ENCODE assay signal across 20 mouse cellular contexts in the genomic region with DNA sequence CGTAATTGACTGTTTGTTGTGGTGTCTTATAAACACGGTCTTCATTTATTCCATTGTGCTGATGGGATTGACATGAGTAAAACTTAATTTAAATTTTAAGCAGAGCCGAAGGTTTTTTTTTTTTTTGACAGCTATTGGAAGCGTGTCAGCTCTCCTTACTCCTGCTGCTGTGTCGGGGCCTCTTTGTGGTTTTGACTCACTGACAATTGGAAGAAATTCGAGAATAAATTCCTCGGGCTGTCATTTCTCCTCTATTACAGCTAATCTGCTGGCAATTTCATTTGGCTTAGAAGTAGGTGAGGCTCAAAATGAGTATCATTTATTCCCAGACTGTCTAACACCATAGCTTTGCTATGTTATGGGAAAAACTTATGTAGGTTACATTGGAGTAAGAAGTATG. TPM values are rescaled to one million over a fixed set of nuclear protein-coding genes. Genes with fewer than 3 reads are reported as not detected.
DNase-seq lines count a peak whose midpoint lies in the region; ATAC-seq and TF ChIP-seq lines count a peak whose summit lies in the region.
"Had no signal": no experiment of that assay in that cellular context is flagged by ENCODE, and none has a peak within 500 bp of the region (broad histone marks: within the 10 kb centered on the region; RNA-seq: fewer than 3 reads in every experiment).

No protein-coding gene starts in this region.

- WGBS in forebrain, embryonic 14.5 days, result 69% methylated on average over 7 of the region's 7 CpGs
- WGBS in forebrain, embryonic 11.5 days, result 84% methylated on average over 7 of the region's 7 CpGs
- 84% methylated on average over 7 of the region's 7 CpGs for WGBS in kidney, adult 2 months

- no peaks in the 10 kb centered on the region for H3K9me3 ChIP-seq in forebrain, embryonic 14.5 days (replicated peaks; ENCODE audit: control insufficient read depth, low read length)
- no peaks in the 10 kb centered on the region for H3K9me3 ChIP-seq in forebrain, embryonic 11.5 days (ENCODE audit: control insufficient read depth, low read length)
- H3K9me3 ChIP-seq: heart, embryonic 10.5 days; hindbrain, embryonic 12.5 days had no signal

- DNase-seq in forebrain, embryonic 14.5 days (ENCODE audit: low spot score), result peak; percentile 7
- DNase-seq in forebrain, embryonic 11.5 days (ENCODE audit: low spot score), result no peak
- DNase-seq in 3134 (ENCODE audit: extremely low read depth, insufficient read length, low spot score) (peak; percentile 27), NIH3T3 (ENCODE audit: low read depth) (peak; percentile 5)
- DNase-seq in kidney, adult 2 months, result no peak
- no peak for DNase-seq in kidney, postnatal 10 days
- DNase-seq: adrenal gland, postnatal 10 days; cerebellum, adult 18-20 months; cerebellum, adult 9-11 months; cerebellum, postnatal 36 days; gastrocnemius, adult 2 months; gastrocnemius, postnatal 36 days; heart, adult 18-20 months; heart, postnatal 10 days; heart, postnatal 4 days; kidney, adult 11 months had no signal

- no peaks in the 10 kb centered on the region for H3K79me2 ChIP-seq in myocyte (ENCODE audit: control insufficient read depth, insufficient read depth)

- H3K4me2 ChIP-seq in forebrain, embryonic 14.5 days (ENCODE audit: low read length), result no peak overlapping the region
- no peak overlapping the region for H3K4me2 ChIP-seq in forebrain, embryonic 11.5 days (ENCODE audit: low read depth, low read length, severe bottlenecking)
- peak overlapping the region; percentile 10 for H3K4me2 ChIP-seq in myocyte (ENCODE audit: low read depth)
- H3K4me2 ChIP-seq: hindbrain, embryonic 12.5 days had no signal

- H3K36me3 ChIP-seq in forebrain, embryonic 14.5 days (ENCODE audit: control insufficient read depth, insufficient read depth, low read length), result no peaks in the 10 kb centered on the region
- H3K36me3 ChIP-seq in forebrain, embryonic 11.5 days (ENCODE audit: control insufficient read depth, insufficient read depth, low read length), result no peaks in the 10 kb centered on the region
- no peaks in the 10 kb centered on the region for H3K36me3 ChIP-seq in myocyte (ENCODE audit: control insufficient read depth, insufficient read depth)
- H3K36me3 ChIP-seq in kidney, adult 2 months (ENCODE audit: control insufficient read depth, insufficient read depth, low read length), result no peaks in the 10 kb centered on the region
- H3K36me3 ChIP-seq: heart, embryonic 10.5 days; hindbrain, embryonic 12.5 days had no signal

- H3ac ChIP-seq in myocyte (ENCODE audit: control insufficient read depth, insufficient read length), result no peak overlapping the region

- H3K27me3 ChIP-seq in forebrain, embryonic 14.5 days (replicated peaks; ENCODE audit: control insufficient read depth, insufficient read depth, low read length), result no peaks in the 10 kb centered on the region
- no peaks in the 10 kb centered on the region for H3K27me3 ChIP-seq in forebrain, embryonic 11.5 days (ENCODE audit: control insufficient read depth, insufficient read depth, low read length)
- H3K27me3 ChIP-seq in myocyte (ENCODE audit: control insufficient read depth, insufficient read depth, insufficient read length), result no peaks in the 10 kb centered on the region
- H3K27me3 ChIP-seq in kidney, adult 2 months (replicated peaks; ENCODE audit: control insufficient read depth, insufficient read depth, low read length), result no peaks in the 10 kb centered on the region
- H3K27me3 ChIP-seq: hindbrain, embryonic 12.5 days had no signal

- no peak overlapping the region for H3K9ac ChIP-seq in forebrain, embryonic 14.5 days (ENCODE audit: low read length)
- H3K9ac ChIP-seq in forebrain, embryonic 11.5 days (ENCODE audit: low read length), result no peak overlapping the region
- H3K9ac ChIP-seq: hindbrain, embryonic 12.5 days had no signal

- TF ChIP-seq POLR2A in myocyte (IDR thresholded peaks at IDR 0.05; ENCODE audit: insufficient read length, low read depth), result no peak
- TF ChIP-seq POLR2A in kidney, adult 2 months (IDR thresholded peaks at IDR 0.05; ENCODE audit: low read depth, low read length), result no peak

- H3K4me1 ChIP-seq in forebrain, embryonic 14.5 days (ENCODE audit: control insufficient read depth, insufficient read depth, low read length), result no peaks in the 10 kb centered on the region
- no peaks in the 10 kb centered on the region for H3K4me1 ChIP-seq in forebrain, embryonic 11.5 days (replicated peaks; ENCODE audit: control insufficient read depth, insufficient read depth, low read length)
- H3K4me1 ChIP-seq in kidney, adult 2 months (ENCODE audit: control insufficient read depth, insufficient read depth, low read length), result no peaks in the 10 kb centered on the region
- H3K4me1 ChIP-seq: heart, embryonic 10.5 days; hindbrain, embryonic 12.5 days had no signal

- no peak overlapping the region for H3K4me3 ChIP-seq in forebrain, embryonic 14.5 days (ENCODE audit: low read depth, low read length)
- H3K4me3 ChIP-seq in forebrain, embryonic 11.5 days (ENCODE audit: low read depth, low read length), result no peak overlapping the region
- no peak overlapping the region for H3K4me3 ChIP-seq in myocyte
- H3K4me3 ChIP-seq in kidney, adult 2 months (ENCODE audit: insufficient read depth, low read depth, low read length), result no peak overlapping the region
- H3K4me3 ChIP-seq: gastrocnemius, adult 2 months; heart, embryonic 10.5 days; hindbrain, embryonic 12.5 days had no signal

- TF ChIP-seq CTCF in kidney, adult 2 months (conservative IDR thresholded peaks at IDR 0.05; ENCODE audit: insufficient read depth, insufficient read length, low read depth, low read length), result no peak

- ATAC-seq in forebrain, embryonic 14.5 days, result no peak
- ATAC-seq in forebrain, embryonic 11.5 days (replicated peaks; ENCODE audit: low FRiP score), result no peak
- ATAC-seq: hindbrain, postnatal 0 days had no signal

- no peak overlapping the region for H3K27ac ChIP-seq in forebrain, embryonic 14.5 days (ENCODE audit: low read depth, low read length)
- H3K27ac ChIP-seq in forebrain, embryonic 11.5 days (ENCODE audit: low read depth, low read length), result no peak overlapping the region
- no peak overlapping the region for H3K27ac ChIP-seq in kidney, adult 2 months (ENCODE audit: insufficient read depth, low read depth, low read length)
- H3K27ac ChIP-seq: gastrocnemius, adult 2 months; heart, embryonic 10.5 days; hindbrain, embryonic 12.5 days; hindbrain, postnatal 0 days had no signal

TF ChIP-seq in myocyte, 11 proteins besides CTCF, POLR2A, EP300 and RAD21:
- TF ChIP-seq MYOD1 (IDR thresholded peaks at IDR 0.05; ENCODE audit: control insufficient read depth in 1 of 3, insufficient read length in 2 of 3, low read depth in 2 of 3), result no peak

RNA-seq across cellular contexts. Expression of a gene that starts 41.7 kb away (rescaled TPM):
- 6.3 and 9.0 TPM in 2 replicates for polyA plus RNA-seq in forebrain, embryonic 14.5 days (2014; fragmentation: Nextera tagmentation; extraction: Ambion mirVana)
- 0.47 and 0.69 TPM in 2 replicates for polyA plus RNA-seq in forebrain, embryonic 11.5 days (2014; fragmentation: Nextera tagmentation; extraction: Ambion mirVana)
- polyA plus RNA-seq in myocyte (2012; fragmentation: generic; extraction: Trizol), result 0.11 TPM
- polyA plus RNA-seq in kidney, adult 2 months (2012; rRNA removed), result 0.81 and 1.2 TPM in 2 replicates

Comparison
In these comparisons a context has a peak if more than half of its experiments do, and no peak if none do; other contexts are left out.
1. DNase-seq: peak in forebrain, embryonic 14.5 days (single experiment), 3134 (single experiment) and NIH3T3 (single experiment); none in forebrain, embryonic 11.5 days (single experiment), kidney, adult 2 months (single experiment) and kidney, postnatal 10 days (single experiment).